Mouse (Mus musculus): ENCODE data around the gene Os9.
A peak's percentile ranks its signal among the peaks of the same experiment; 100 is the strongest.
"Not testable (repeated sequence)": the region's sequence is repeated elsewhere in the genome, so short reads cannot be mapped to it uniquely, and the experiment has no call there.

The Os9 gene

GRCm38 (mm10) chr10:127080901-127081780 is 39.8 kb downstream of the Os9 start:
- DNase-seq (ENCODE audit: low read depth, low spot score): no peak

- DNase-seq (ENCODE audit: low read depth, low spot score): no peak
Observed at GRCm38 (mm10) chr10:127079665-127080391, 41.1 kb downstream of the Os9 start.

GRCm38 (mm10) chr10:127078677-127079575 is 42.0 kb downstream of the Os9 start:
- peak; percentile 60 for DNase-seq (ENCODE audit: low read depth, low spot score)

GRCm38 (mm10) chr10:127078001-127078676 is 42.8 kb downstream of the Os9 start:
- DNase-seq (ENCODE audit: low read depth, low spot score): no peak

- no peak for DNase-seq (ENCODE audit: low read depth, low spot score)
Observed at GRCm38 (mm10) chr10:127077515-127077914, 43.4 kb downstream of the Os9 start.

- no peak for DNase-seq (ENCODE audit: low read depth, low spot score)
Observed at GRCm38 (mm10) chr10:127076082-127076481, 44.8 kb downstream of the Os9 start.

GRCm38 (mm10) chr10:127075651-127076050 is 45.3 kb downstream of the Os9 start:
- DNase-seq (ENCODE audit: low read depth, low spot score): no peak

- DNase-seq (ENCODE audit: low read depth, low spot score): no peak
Observed at GRCm38 (mm10) chr10:127075080-127075479, 45.9 kb downstream of the Os9 start, which contains the start of gene Agap2. Gene Agap2, plus strand, starts transcription at chr10:127075284.

GRCm38 (mm10) chr10:127073981-127074380 is 47.0 kb downstream of the Os9 start:
- no peak for DNase-seq (ENCODE audit: low read depth, low spot score)

GRCm38 (mm10) chr10:127072969-127073368 is 48.0 kb downstream of the Os9 start:
- DNase-seq (ENCODE audit: low read depth, low spot score): not testable (repeated sequence)

- not testable (repeated sequence) for DNase-seq (ENCODE audit: low read depth, low spot score)
Observed at GRCm38 (mm10) chr10:127072270-127072669, 48.7 kb downstream of the Os9 start.

- DNase-seq (ENCODE audit: low read depth, low spot score): no peak
Observed at GRCm38 (mm10) chr10:127071203-127071602, 49.7 kb downstream of the Os9 start.

- DNase-seq (ENCODE audit: low read depth, low spot score): peak; percentile 94
Observed at GRCm38 (mm10) chr10:127070190-127071121, 50.5 kb downstream of the Os9 start, which contains the start of gene Tspan31. Gene Tspan31, minus strand, starts transcription at chr10:127070264.

GRCm38 (mm10) chr10:127069281-127070189 is 51.4 kb downstream of the Os9 start:
- DNase-seq (ENCODE audit: low read depth, low spot score): peak; percentile 82

- no peak for DNase-seq (ENCODE audit: low read depth, low spot score)
Observed at GRCm38 (mm10) chr10:127068360-127069038, 52.4 kb downstream of the Os9 start.

- DNase-seq (ENCODE audit: low read depth, low spot score): no peak
Observed at GRCm38 (mm10) chr10:127066519-127067018, 54.4 kb downstream of the Os9 start.

- no peak for DNase-seq (ENCODE audit: low read depth, low spot score)
Observed at GRCm38 (mm10) chr10:127065981-127066380, 55.0 kb downstream of the Os9 start.

Data from mesoderm, embryonic 11.5 days (tissue).